Mouse (Mus musculus): ENCODE measurements around the gene Agps. TPM values are rescaled to one million over a fixed set of nuclear protein-coding genes. Genes with fewer than 3 reads are reported as not detected.

Agps gene
- total RNA-seq, 4 experiments from 2014 or later, result 32.0 to 42.5 (median 34.6) TPM

- DNase-seq (ENCODE audit: low spot score in 2 of 2), result no peak
Observed at GRCm38 (mm10) chr2:75825603-75826002, 6.4 kb upstream of the Agps start.

DNA sequence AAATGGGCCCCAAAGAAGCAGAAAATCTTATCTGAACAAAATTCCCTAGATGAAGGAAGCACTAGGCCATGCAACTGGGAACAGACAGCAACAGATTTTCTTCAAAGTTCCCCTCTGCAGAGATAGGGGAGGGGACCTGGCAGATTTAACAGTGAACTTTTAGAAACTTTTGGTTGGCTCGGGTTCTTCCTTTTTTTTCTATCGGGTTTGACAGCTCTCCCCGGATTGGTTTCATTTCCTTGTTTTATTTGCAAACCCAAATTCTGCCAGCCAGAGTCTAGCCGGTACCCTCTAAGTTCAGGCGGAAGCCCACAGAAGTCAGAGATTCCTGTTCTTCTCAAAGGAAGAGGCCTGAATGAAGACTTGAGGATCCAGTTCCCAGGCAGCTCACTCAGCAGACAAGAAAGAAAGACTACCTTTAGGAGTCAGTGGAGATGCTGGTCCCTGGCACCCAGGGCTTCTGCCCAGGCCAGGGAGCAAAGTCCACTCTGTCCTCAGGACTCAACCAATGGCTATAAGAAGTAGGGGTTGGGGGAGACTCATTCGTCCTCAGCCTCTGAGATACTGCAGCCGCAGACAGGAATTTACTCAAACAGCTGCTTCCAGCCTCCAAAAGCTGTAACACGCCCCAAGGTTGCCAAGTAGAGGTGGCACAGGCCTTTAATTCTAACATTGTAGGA is 2.9 kb upstream of the Agps start:
- DNase-seq (ENCODE audit: low spot score in 2 of 2), result no peak

DNA sequence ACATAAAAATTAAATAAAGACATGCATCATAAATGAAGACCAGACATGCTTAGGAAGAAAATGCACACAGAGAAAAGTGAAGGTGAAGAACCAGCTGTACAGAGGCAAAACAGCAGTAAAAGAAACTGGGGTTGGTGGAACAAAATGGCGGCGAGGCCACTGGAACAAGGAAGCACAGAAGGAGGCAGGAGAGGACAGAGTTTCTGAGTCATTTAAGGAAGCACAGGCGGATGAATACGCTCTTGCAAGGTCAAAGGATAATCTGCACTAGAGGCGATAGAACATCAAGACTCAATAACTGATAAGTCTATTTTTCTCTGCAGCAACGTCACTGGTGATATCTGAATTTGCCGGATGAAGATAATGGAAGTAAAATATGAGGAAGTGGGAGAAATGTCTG is 1.7 kb upstream of the Agps start:
- no peak for DNase-seq (ENCODE audit: low spot score in 2 of 2)

DNA sequence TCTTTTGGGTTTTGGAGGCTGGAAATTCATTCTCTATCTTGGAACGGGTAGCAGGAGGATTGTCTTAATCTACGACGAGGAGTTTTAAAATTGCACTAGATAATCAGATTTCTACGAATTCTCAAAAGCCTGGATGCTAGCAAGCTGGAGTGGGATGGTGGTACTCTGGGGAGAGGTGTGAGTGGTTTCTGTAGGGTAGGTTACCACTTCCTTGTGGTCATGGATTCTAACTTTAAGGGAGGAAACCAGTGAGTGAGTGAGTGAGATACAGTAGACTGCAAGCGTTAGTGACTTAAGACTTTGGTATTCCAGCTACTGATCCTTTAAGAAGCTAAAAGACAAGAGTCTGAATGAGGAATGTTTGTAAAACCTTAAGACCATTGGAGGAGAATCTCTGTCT is 804 bp downstream of the Agps start:
- no peak for DNase-seq (ENCODE audit: low spot score in 2 of 2)

- no peak for DNase-seq (ENCODE audit: low spot score in 2 of 2)
Observed at GRCm38 (mm10) chr2:75834492-75834891, 2.5 kb downstream of the Agps start.

DNA sequence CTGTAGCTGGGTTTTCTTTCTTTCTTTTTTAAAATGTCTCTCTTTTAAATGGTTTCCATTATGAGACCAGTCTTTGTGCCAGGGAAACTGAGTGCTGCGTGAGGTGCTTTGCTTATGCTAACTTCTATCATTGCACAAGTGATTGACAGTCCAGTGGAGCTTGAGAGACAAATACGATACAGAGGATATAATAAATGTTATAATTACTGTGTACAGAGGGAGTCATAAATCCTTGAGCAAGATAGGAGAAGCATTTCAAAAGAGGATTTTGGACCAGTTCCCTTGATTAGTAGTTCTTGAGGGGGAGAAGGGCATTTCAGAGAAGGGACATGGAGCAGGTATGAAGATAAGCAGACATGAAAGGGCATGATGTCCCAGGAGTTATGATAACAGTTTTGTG is 10.3 kb downstream of the Agps start:
- DNase-seq (ENCODE audit: low spot score in 2 of 2), result no peak

- DNase-seq (ENCODE audit: low spot score in 2 of 2), result no peak
Observed at GRCm38 (mm10) chr2:75847708-75848107, 15.7 kb downstream of the Agps start.

DNA sequence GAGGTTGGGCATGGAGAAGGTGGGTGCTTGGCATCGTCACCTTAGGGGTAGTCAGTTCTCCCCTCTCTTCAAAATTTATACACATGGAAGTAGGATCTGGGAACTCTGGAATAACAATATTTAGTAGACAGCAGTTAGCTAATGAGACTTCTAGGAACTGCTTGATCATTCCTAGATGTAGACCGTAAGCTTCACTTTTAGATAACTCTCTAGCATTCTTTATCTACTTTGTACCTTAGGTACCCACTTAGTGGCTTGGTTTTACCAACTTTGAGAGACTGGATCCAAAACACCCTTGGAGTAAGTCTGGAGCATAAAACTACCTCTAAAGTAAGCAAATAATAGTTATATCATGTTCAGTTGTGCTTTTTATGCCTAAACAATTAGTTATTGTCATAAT is 20.5 kb downstream of the Agps start:
- no peak for DNase-seq (ENCODE audit: low spot score in 2 of 2)

DNA sequence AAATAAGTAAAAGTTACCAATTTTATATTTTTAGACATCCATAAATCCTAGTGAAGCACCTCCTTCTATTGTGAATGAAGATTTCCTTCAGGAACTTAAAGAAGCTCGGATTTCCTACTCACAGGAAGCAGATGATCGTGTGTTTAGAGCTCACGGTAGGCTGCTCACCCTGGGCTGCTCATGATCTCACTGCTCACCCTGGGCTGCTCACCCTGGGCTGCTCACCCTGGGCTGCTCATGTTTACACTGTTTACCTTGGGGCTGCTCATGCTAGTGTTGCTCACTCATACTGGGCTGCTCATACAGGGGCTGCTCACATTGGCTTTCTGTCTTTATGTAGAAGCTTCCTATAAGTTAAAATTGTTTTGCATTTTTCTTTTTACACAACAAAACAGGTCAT is 22.2 kb downstream of the Agps start:
- DNase-seq (ENCODE audit: low spot score in 2 of 2), result no peak

DNA sequence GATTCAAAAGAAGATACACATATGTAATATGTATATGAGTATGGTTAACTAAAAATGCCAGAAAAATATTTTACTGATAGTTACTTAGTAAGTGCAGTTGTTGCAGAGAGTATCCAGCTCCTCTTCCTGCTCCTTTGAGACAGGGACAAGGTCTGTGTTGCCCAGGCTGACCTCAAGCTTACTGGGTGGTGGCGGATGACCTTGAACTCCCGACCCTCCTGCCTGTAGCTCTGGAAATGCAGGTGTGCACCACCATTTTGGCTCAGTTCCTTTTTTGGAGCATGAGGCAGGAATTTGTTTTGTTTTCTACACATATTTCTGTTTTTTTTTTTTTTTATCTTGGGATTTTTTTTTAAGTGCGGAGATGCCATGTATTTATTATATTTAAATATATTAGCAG is 29.1 kb downstream of the Agps start:
- no peak for DNase-seq (ENCODE audit: low spot score in 2 of 2)

GRCm38 (mm10) chr2:75869604-75870003 is 37.6 kb downstream of the Agps start:
- DNase-seq (ENCODE audit: low spot score in 2 of 2), result no peak

- DNase-seq (ENCODE audit: low spot score in 2 of 2), result no peak
Observed at GRCm38 (mm10) chr2:75874008-75874559, 42.1 kb downstream of the Agps start.

- no peak for DNase-seq (ENCODE audit: low spot score in 2 of 2)
Observed at GRCm38 (mm10) chr2:75879791-75880190, 47.8 kb downstream of the Agps start.

DNA sequence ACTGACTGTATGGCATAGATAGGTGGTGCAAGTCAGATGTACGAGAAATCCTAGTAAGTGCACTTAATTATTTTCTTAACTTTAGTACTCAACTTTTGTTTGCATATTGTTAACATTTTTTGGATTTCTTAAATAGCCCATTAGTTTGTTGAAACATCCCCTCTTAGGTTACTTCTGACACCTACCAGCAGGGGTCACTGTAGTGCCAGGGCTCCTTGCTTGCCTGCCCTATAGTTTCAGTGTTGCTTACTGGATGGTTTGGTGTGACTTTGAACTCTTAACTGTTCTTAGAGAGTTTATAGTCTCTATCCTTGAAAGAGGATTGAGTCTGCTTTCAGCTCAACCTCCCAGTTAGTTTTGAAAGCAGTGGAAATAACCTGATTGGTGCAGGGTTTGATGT is 51.6 kb downstream of the Agps start:
- no peak for DNase-seq (ENCODE audit: low spot score in 2 of 2)

DNA sequence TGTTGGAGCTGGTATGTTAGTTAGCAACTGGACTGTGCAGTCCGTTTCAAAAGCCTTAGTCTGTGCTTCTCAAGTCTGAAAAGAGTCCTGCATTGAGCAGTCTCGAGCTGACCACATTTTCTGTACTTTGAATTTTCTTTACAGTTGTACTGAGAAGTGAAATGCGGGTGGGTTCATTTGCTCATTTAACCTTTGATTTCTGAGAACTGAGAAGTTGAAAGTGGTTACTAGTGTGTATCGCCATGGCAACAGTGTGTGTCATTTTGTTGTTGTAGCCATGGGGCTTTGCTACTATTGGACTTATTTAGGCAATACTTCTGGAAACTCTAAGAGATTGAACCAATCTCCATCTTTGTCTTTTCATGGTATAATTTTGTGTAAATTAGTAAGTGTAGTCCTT is 60.0 kb downstream of the Agps start:
- no peak for DNase-seq (ENCODE audit: low spot score in 2 of 2)

DNA sequence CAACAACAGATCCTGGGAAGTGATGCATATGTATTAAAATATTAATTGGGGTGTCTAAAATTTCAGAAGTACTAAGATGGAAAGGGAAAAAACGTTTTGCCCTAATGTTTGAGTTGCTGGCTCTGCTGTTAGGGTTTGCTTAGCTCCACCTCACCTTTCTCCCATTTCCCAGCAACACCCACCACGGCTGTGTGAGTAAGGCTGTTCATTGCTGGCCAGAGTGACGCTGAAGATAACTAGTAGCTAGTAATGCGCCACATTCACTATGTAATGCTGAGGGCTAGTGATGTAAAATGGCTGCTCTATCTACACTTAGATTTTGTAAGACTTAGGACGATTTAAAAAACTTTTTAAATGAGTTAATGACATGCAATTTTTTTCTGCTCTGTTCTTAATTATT is 63.7 kb downstream of the Agps start:
- no peak for DNase-seq (ENCODE audit: low spot score in 2 of 2)

DNA sequence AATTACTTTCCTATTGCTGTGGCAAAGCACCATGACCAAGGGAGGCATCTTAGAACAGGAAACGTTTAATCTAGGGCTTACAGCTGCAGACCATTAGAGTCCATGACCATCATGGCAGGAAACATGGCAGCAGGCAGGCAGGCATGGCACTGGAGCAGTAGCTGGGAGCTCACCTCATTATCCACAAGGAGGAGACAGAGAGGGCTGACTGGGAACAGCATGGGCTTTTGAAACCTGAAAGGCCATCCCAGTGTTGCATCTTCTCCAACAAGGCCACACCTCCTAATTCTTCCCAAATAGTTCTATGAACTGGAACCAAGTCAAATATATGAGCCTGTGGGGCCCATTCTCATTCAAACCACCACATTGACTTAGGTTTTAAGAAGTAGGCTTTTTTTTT is 68.3 kb downstream of the Agps start:
- DNase-seq (ENCODE audit: low spot score in 2 of 2), result no peak

DNA sequence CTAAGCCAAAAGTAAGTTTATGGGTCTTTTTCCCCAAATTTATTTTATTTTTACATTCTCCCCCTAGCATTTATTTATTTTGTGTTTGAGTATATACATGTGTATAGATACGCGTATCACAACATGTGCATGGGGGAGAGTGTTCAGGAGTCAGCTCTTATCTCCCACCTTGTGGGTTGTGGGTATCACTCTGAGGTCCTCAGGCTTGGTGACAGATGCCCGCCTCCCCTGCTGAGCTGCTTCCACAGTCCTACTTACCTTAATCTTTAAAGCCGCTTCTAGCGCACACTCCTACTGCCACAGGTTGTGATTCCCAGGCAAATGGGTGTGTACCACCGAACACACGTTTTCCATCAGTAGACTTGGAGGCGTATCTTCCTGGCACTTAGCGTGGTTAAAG is 69.9 kb downstream of the Agps start:
- no peak for DNase-seq (ENCODE audit: low spot score in 2 of 2)

DNA sequence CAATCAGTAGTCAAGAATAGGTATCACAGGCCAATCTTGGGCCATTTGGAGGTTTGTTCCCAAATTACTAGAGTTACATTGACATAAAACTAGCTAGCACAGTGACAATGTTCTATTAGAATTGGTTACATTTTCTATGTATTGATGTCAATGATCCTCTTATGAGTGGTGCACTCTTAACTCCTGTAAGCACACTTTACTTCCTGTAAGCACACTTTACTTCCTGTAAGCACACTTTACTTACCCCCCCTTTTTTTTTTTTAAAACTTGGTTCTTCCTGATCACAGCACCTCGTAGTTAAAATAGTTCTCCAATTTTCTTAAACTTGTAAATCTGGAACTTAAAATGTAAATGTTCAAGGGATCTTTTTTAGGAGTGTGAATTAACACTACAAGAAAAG is 75.2 kb downstream of the Agps start:
- no peak for DNase-seq (ENCODE audit: low spot score in 2 of 2)

- no peak for DNase-seq (ENCODE audit: low spot score in 2 of 2)
Observed at GRCm38 (mm10) chr2:75915040-75915439, 83.1 kb downstream of the Agps start.

GRCm38 (mm10) chr2:75923807-75924340 is 91.9 kb downstream of the Agps start:
- DNase-seq (ENCODE audit: low spot score in 2 of 2), result no peak

DNA sequence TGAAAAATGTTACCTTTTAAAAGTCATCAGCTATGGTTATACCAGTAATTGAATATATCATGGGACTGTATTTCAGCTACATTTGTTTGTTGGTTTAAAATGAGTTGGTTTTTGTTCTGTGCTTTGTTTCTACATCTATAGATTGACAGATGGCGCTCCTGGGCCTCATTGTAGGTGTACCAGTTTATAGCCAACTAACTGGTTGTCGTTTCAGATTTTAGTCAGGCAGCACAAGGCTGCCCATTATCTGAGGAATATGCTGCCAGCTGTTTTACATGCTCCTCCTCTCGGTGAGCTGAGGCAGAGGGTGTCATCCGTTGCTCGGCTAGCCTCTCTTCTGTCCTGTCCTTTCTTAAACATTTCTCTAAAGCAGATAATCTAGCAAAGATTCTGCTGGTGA is 94.1 kb downstream of the Agps start:
- no peak for DNase-seq (ENCODE audit: low spot score in 2 of 2)

- DNase-seq (ENCODE audit: low spot score in 2 of 2), result no peak
Observed at GRCm38 (mm10) chr2:75928011-75928410, 96.0 kb downstream of the Agps start.
